Mouse (Mus musculus): ENCODE results near the gene Ccdc77. TPM values are rescaled to one million over a fixed set of nuclear protein-coding genes. Genes with fewer than 3 reads are reported as not detected.

Ccdc77 gene
- total RNA-seq, 2 experiments from 2014 or later = 2.8 to 3.9 TPM

DNA sequence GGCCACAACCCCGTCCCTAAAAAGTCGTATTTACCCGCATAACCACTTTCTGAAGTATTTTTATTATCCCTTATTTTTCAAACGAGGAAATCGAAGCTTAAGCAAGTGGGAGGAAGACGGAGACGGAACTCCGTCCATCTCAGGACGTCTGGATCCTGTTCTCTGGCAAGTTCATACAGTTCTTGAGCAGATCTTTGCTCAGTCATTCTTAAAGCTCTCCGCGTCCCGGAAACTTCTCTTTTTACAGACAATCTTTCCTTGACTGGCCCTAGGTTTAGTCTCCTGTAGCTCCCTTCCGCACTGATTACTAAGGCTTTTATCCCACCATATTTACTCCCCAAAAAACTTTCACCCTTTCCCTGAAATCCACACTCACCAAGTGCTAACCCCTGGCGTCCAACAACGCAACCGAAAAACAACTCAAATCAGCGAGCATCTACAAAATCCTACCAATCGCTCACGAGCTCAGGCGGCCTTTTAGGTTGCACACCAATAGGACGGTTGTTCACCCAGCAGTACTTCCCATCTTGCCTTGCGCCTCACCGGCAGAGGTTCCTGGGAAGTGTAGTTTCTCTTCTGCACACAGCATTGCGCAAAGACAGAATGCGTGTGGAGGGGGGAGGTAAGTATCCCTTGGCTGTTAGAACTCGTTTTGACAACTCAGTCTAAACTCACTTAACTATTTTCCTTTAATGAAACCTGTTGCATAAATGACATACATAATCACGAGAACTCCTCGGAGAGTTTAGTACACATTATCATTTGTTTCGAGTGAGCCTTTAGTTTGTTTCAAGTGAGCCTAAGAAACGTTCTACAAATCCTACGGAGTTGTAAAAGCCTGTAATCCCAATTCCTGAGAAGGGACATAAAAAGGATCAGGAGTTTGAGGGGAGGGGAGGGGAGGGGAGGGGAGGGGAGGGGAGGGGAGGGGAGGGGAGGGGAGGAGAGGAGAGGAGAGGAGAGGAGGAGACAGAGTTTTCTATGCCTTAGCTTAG lies 6.9 kb downstream of the Ccdc77 start:
- Histone ChIP-seq H3K27ac (peak overlapping the region; percentile 85), H3K4me3 (peak overlapping the region; percentile 77)
- TF ChIP-seq CTCF (IDR thresholded peaks at IDR 0.05) = peak; percentile 10; the same call in 1 of the 2 replicates
- intact Hi-C loops (cut with DNase I) = loop anchor here (10.0 kb wide), 1 partner anchor 1052 kb away; no protein-coding TSS in a partner anchor
- DNase-seq = peak; percentile 88

DNA sequence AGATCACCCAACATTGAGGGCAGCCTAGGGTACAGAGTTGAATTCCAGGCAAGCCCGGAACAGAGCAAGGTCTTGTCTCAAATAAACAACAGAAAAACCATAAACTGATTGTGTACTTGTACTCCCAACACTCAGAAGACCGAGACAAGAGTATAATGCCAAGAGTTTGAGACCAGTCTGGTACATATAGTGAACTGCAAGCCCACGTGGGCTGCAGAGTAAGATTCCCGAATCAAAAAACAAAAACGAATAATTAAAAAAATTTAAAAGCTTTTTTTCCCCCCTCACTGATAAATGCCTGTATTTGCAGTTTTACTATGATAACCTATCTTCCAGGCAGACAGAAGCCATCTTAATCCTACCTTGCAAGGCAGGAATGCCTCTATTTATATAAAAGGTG lies 7.7 kb downstream of the Ccdc77 start:
- intact Hi-C loops (cut with DNase I) = loop anchor here (10.0 kb wide), 1 partner anchor 1052 kb away; no protein-coding TSS in a partner anchor
- TF ChIP-seq CTCF (IDR thresholded peaks at IDR 0.05) = no peak
- H3K4me3 ChIP-seq = peak overlapping the region; percentile 77
- no peak for DNase-seq
- peak overlapping the region; percentile 85 for H3K27ac ChIP-seq

DNA sequence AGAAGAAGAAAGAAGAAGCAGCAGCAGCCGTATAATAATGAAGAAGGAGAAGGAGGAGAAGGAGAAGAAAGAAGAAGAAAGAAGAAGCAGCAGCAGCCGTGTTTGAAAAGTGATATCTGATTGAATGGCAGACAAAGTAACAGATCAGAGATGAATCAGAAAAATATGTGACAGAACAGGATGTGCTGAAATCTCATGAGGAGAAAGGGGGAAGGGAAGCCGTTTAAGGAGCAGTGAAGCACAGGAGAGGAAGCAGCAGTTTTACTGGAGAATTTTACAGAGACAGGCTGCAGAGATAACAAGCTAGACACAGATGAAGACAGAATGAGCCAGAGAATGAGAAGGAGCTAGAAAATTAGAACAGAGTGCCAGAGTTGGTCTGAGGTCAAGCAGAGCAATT lies 15.2 kb downstream of the Ccdc77 start:
- no peak for TF ChIP-seq CTCF (IDR thresholded peaks at IDR 0.05)
- DNase-seq = no peak
- Histone ChIP-seq H3K27ac (no peak overlapping the region), H3K4me3 (no peak overlapping the region)
- intact Hi-C loops (cut with DNase I) = no loop called here

DNA sequence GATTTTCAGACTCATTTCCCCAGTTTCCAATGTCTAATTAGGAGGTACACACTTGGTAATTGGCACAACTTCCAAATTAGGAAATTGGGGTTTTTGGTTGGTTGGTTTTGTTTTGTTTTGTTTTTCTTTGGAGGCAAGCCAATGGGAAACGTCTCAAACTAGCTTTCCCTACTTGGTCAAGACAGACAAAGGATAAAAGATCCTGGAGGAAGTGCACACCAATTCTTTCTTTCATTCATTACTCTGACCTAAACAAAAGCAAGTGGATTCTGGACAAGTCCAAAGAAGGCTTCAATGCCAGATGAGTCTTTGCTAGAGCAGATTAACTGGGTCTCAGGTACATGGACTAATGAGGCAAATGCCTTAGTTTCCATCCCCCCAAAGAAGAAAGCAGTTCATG lies 20.2 kb downstream of the Ccdc77 start:
- no peak for DNase-seq
- H3K27ac ChIP-seq = no peak overlapping the region
- H3K4me3 ChIP-seq = no peak overlapping the region
- TF ChIP-seq CTCF (IDR thresholded peaks at IDR 0.05) = no peak
- intact Hi-C loops (cut with DNase I) = no loop called here

DNA sequence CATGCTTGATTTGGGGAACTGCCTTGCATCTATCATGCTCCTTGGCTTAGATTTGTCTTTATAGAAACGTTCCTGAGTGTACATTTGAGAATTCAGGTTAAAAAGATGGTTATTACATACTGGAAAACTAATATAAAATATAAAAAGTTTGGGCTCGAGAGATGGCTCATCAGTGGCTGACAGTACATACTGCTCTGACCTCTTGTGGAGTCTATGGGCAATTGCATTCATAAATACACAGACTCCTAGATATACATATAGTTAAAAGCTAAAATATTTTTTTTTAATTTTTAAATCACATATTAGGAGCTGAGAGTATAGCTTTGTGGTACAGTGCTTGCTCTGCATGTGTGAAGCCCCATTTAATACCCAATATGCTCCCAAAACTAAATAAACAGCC lies 31.8 kb downstream of the Ccdc77 start:
- intact Hi-C loops (cut with DNase I) = no loop called here
- Histone ChIP-seq H3K27ac (no peak overlapping the region), H3K4me3 (no peak overlapping the region)
- TF ChIP-seq CTCF (IDR thresholded peaks at IDR 0.05) = peak; percentile 35
- no peak for DNase-seq

DNA sequence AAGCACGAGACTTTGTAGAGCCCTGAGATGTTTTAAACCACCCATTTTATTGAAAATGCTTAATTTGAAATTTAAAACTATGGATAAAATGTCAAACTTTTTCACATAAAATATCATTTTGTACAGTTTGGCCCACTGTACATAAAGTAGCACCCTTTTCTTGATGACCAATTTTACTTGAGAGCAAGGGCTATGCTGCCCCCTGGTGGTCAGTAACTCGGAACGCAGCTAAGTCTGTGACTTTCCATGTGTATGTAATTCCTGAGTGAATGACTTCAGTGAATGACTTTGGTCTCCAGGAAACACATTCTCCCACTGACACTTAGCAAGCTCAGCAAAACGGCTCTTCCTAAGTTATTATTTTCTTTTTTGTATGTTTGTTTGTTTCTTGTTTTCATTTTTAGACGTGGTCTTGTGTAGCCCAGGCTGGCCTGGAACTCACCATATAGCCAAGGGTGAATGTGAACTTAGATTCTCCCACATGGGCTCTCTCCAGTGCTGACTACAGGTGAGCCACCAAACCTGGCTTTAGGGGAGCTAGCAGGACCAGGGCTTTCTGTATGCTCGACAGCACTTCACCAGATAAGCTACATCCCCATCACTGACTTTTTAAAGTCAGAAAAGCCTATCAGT lies 39.8 kb downstream of the Ccdc77 start:
- intact Hi-C loops (cut with DNase I) = loop anchor here (1.0 kb wide), 1 partner anchor 102 kb away; no protein-coding TSS in a partner anchor
- DNase-seq = peak; percentile 66
- no peak overlapping the region for H3K27ac ChIP-seq
- peak; percentile 93 for TF ChIP-seq CTCF (IDR thresholded peaks at IDR 0.05)
- no peak overlapping the region for H3K4me3 ChIP-seq

DNA sequence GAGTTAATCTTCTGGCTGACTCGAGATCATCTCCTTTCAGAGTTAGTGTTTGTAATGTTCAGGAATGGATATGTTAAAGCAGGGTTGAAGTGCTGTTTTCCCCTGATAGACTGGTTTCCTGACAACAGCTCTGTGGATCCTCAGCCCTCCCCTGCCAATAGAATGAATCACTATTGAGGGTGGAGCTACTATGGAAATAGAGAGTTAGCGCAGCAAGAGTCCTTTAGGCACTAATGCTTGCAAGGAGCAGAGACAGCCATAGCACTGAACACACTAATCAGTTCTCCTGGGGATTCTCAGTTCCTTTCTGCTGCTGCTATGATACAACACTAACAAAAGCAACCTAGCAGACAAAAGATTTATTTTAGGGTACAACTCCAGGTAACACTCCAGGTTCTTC lies 43.8 kb downstream of the Ccdc77 start:
- H3K4me3 ChIP-seq = no peak overlapping the region
- no peak for TF ChIP-seq CTCF (IDR thresholded peaks at IDR 0.05)
- DNase-seq = no peak
- intact Hi-C loops (cut with DNase I) = no loop called here
- H3K27ac ChIP-seq = no peak overlapping the region

DNA sequence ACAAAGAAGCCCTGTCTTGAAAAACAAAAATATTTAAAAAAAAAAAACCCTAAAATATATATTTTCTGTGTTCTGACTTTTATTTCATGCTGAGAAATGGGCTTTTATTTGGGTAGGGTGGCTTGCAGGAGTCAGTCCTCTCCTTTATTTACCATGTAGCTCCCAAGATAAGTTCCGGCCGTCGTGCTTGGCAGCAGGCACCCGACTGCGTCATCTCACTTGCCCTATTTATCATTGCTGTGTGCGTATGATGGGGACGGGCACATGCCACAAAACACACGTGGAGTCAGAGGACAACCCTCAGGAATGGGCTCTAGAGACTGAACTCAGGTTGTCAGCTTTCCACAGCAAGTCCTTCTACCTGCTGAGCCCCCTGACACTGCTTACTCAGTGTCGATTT lies 45.0 kb downstream of the Ccdc77 start:
- Histone ChIP-seq H3K4me3 (no peak overlapping the region), H3K27ac (no peak overlapping the region)
- intact Hi-C loops (cut with DNase I) = no loop called here
- no peak for TF ChIP-seq CTCF (IDR thresholded peaks at IDR 0.05)
- DNase-seq = no peak

DNA sequence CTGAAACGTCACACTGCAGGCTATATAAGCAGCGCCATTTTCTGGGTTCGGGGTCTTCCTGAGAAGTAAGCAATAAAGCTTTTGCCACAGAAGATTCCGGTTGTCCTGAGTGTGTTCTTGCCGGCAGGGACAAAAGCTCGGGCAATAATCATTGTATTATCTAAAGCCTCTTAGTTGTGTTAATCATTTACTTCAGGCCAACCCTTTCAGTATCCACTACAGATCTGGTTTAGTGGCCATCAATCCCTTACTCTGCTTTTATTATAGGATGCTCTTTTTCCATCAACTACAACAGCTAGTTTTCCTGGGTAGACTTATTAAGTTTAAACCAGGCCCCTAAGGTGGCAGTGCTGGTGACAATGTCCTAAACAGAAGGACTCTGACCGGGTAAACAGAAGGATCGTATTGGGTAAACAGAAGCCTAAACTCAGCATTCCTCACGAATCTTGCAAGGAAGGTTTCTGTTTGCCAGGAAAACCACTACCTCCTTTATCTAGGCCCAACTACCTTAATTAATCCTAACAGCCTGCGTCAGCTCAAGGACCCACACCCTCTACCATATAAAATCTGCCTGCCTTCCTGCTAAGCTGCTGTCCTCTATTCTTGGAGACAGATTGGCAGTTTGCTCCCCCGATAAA lies 45.8 kb downstream of the Ccdc77 start:
- intact Hi-C loops (cut with DNase I) = no loop called here
- DNase-seq = no peak
- Histone ChIP-seq H3K27ac (no peak overlapping the region), H3K4me3 (no peak overlapping the region)
- TF ChIP-seq CTCF (IDR thresholded peaks at IDR 0.05) = no peak

DNA sequence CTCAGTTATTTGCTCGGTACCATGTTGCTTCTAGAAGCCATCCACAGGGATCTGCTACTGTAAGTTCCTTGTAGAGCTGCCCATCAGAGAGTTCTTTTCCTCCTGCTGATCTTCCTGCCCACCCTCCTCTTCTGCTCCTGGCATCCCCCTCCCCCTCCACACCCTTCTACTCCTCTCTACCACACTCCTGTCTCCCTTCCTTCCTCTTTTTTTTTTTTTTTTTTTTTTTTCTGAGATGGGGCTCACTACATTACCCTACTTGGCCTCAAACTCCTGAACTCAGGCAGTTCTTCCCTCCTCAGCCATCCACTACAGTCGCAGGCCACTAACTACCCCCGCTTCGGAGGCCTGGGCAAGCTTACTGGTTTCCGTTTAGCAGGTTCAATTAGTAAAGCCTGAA lies 51.7 kb downstream of the Ccdc77 start:
- Histone ChIP-seq H3K4me3 (no peak overlapping the region), H3K27ac (no peak overlapping the region)
- DNase-seq = no peak
- intact Hi-C loops (cut with DNase I) = no loop called here
- no peak for TF ChIP-seq CTCF (IDR thresholded peaks at IDR 0.05)

DNA sequence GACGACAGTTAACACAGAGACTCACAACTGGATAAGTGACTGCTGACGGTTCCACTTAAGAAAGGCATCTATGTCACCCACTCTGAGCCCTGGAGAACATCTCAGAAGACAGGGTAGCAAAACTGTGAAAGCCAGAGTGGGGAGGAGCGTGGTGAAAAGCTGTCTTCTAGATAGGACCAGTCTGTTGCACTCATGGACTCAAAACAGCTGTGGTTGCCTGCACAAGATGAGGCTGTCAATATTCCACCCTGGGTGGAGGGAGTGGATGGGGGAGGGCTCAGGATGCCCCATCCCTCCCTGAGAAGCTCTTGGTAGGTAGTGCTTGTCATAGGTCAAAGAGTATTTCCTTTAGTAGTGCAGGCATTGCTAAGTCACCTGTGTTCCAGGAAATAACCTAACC lies 54.4 kb downstream of the Ccdc77 start:
- intact Hi-C loops (cut with DNase I) = no loop called here
- TF ChIP-seq CTCF (IDR thresholded peaks at IDR 0.05) = no peak
- Histone ChIP-seq H3K4me3 (no peak overlapping the region), H3K27ac (no peak overlapping the region)
- no peak for DNase-seq

DNA sequence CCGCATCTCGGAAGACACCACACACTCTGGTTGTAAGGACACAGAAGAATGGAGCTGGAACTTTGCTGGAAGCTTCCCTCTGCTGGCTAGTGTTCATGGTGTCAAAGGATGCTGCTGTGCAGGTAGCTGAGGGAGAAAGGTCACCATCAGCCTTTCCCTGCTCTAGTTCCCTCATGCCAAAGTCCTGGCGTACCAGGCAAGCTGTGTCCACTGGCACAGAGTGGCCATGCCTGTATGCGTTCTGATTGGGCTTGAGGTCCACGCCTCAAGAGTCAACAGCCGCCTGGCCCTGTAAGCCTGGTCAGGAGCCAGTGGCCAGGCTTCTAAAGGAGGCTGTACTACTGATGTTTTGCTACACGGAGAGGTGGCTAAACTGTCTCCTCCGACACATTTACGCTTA lies 54.8 kb downstream of the Ccdc77 start:
- no peak overlapping the region for H3K4me3 ChIP-seq
- intact Hi-C loops (cut with DNase I) = no loop called here
- H3K27ac ChIP-seq = no peak overlapping the region
- no peak for DNase-seq
- no peak for TF ChIP-seq CTCF (IDR thresholded peaks at IDR 0.05)
